Mouse (Mus musculus) hindbrain, postnatal 0 days (tissue): ENCODE results near the gene Stk32c. TPM values are rescaled to one million over a fixed set of nuclear protein-coding genes. Genes with fewer than 3 reads are reported as not detected.

Source experiments
- ATAC-seq: fragments of 200-750 bp; cut with Nextera tagmentation; 2 replicates; pipeline ENCODE4 v1.8.0; 2017; ENCODE audit warnings: mild to moderate bottlenecking, moderate TSS enrichment, moderate library complexity
- DNase-seq: peaks from one replicate; pipeline ENCODE4 v3.0.0-alpha.2; 2015; ENCODE audit warnings: low spot score
- H3K27ac ChIP-seq: fragments of 300-500 bp; sonication (generic); 2 replicates; pipeline ENCODE4 v1.5.1; 2014; ENCODE audit warnings: mild to moderate bottlenecking
- H3K27me3 ChIP-seq: fragments of 300-500 bp; sonication (generic); 2 replicates; pipeline ENCODE4 v1.6.1; 2014; ENCODE audit warnings: low read length, mixed read lengths; ENCODE audit not compliant: insufficient read depth
- H3K36me3 ChIP-seq: fragments of 300-500 bp; sonication (generic); 2 replicates; pipeline ENCODE4 v1.6.1; 2014; ENCODE audit warnings: low read length, mixed read lengths; ENCODE audit not compliant: insufficient read depth
- H3K4me1 ChIP-seq: fragments of 300-500 bp; sonication (generic); 2 replicates; pipeline ENCODE4 v1.6.1; 2014; ENCODE audit warnings: antibody characterized with exemption, low read length, mixed read lengths; ENCODE audit not compliant: insufficient read depth
- H3K4me2 ChIP-seq: fragments of 300-500 bp; sonication (generic); 2 replicates; pipeline ENCODE4 v1.6.1; 2014; ENCODE audit warnings: low read depth, mild to moderate bottlenecking, low read length, moderate library complexity, mixed read lengths
- H3K4me3 ChIP-seq: fragments of 300-500 bp; sonication (generic); 2 replicates; pipeline ENCODE4 v1.5.1; 2014; ENCODE audit warnings: low read length
- H3K9ac ChIP-seq: fragments of 300-500 bp; sonication (generic); replicated peaks from 2 replicates; pipeline ENCODE4 v1.6.1; 2014; ENCODE audit warnings: mild to moderate bottlenecking, low read length, moderate library complexity, mixed read lengths
- H3K9me3 ChIP-seq: fragments of 300-500 bp; sonication (generic); 2 replicates; pipeline ENCODE4 v1.6.1; 2016; ENCODE audit warnings: low read length, mixed read lengths
- CTCF ChIP-seq: IDR thresholded peaks from 2 replicates; pipeline ENCODE4 v1.5.1; 2016; ENCODE audit warnings: antibody characterized with exemption, control low read depth, low read depth
- WGBS: fragments of 180-500 bp; shearing (Covaris S2); extraction: QIAGEN DNeasy Blood & Tissue Kit; methylation state at CpG from one replicate; pipeline ENCODE4 v1.1.7; 2014; 5-methylcytosine and 5-hydroxymethylcytosine counted together
- polyA plus RNA-seq: library from polyadenylated mRNA; unstranded; fragments of >200 nt; fragmentation: Nextera tagmentation; extraction: Ambion mirVana; gene quantifications from 2 replicates; pipeline ENCODE4 v1.2.1, GENCODE M21; 2015
- total RNA-seq: library from RNA; depleted of rRNA; stranded (reverse); fragments of >200 nt; gene quantifications from 2 replicates; pipeline ENCODE4 v1.2.3, GENCODE M21; 2014

Stk32c gene
- total and polyA plus RNA-seq, 2 experiments from 2014 or later = 2.0 to 24.7 TPM

DNA sequence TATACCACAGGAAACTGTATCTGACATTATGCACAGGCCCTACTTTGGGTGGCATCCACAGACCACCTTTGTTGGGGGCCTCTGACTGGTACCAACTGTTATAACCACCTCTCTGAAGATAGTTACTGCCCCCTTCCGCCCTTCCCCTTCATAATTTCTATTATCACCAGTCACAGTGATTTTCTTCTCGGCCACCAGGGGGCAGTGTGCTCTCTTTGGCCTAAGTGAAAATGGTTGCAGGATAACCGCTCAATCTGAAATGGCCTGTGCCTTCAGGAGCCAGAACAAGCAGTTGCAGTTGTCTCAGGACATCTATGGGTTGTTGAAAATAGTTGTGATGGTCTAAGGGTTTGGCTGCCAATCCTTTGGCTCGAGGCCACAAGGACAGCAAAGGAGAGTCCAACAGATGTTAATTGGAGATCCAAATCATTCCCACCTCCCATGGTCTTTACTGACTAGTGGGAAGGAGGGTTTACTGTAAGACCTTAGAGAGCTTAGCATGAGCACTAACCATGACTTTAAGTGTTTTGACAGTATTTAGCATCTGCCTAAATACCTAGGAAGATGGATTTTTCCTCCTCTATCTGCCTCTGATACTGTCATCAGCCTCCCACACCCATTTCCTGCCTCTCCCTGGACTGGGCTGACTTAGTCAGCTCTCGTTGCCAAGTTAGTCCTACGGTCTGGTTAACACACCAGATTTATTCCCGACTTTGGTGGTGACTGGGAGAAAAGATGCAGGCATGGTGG, 4.9 kb downstream of the Stk32c start:
- TF ChIP-seq CTCF = peak; percentile 96
- Histone ChIP-seq H3K4me2 (no peak overlapping the region), H3K27ac (no peak overlapping the region), H3K9me3 (no peaks in the 10 kb centered on the region), H3K27me3 (no peaks in the 10 kb centered on the region), H3K36me3 (no peaks in the 10 kb centered on the region), H3K9ac (no peak overlapping the region), H3K4me3 (no peak overlapping the region), H3K4me1 (0 out of 2 replicates have a peak, but pooled peaks cover 5% of the 10 kb centered on the region)
- DNase-seq (peak; percentile 82), ATAC-seq (no peak)
- 34% methylated on average over 7 of the region's 7 CpGs for WGBS

DNA sequence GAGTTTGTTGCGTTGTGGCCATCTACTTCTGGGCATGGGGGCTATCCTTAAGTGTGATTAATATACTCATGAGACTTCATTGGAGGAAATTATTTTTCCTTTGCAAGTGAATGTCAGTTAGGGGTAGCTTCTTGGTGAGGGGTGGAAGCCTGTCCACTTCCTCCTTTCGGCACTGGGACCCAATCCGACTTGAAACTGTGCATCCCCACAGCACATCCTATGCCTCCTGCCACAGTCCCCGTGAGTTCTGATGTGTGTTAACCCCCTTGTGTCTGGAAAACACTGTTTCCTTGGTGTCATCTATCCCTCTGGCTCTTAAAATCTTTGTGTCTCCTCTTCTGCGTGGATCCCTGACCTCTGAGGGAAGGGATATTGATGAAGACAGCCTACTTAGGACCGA, 11.9 kb downstream of the Stk32c start:
- DNase-seq (no peak), ATAC-seq (no peak)
- H3K4me2 ChIP-seq = no peak overlapping the region
- no peak overlapping the region for H3K27ac ChIP-seq
- no peaks in the 10 kb centered on the region for H3K36me3 ChIP-seq
- no peaks in the 10 kb centered on the region for H3K4me1 ChIP-seq
- TF ChIP-seq CTCF = no peak
- H3K9ac ChIP-seq = no peak overlapping the region
- no peak overlapping the region for H3K4me3 ChIP-seq
- H3K27me3 ChIP-seq = no peaks in the 10 kb centered on the region
- WGBS = 64% methylated on average over 6 of the region's 6 CpGs
- H3K9me3 ChIP-seq = no peaks in the 10 kb centered on the region

DNA sequence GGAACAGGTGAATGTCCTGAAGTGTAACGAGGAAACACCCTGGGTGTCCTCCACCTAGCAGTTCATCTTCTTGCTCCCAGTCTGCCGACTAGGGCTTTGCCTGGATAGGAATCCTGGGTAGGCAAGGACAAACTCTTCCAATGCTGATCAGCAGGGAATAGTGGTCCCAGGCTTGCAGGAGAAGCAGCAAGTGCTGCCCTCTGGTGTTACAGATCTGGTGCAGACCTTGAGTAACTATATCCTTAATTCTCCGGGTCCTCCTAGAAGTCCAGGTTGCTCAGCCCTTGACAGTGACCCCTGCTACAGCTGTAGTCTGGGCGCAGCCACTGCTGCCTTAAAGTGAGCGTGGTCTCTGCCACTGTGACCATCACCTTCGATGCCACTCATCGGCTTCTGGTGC, 13.0 kb downstream of the Stk32c start:
- H3K4me2 ChIP-seq = no peak overlapping the region
- no peak overlapping the region for H3K27ac ChIP-seq
- 25% methylated on average over 7 of the region's 7 CpGs for WGBS
- no peaks in the 10 kb centered on the region for H3K9me3 ChIP-seq
- no peaks in the 10 kb centered on the region for H3K4me1 ChIP-seq
- DNase-seq (peak; percentile 89), ATAC-seq (peak; percentile 67; the same call in 1 of the 2 replicates)
- no peaks in the 10 kb centered on the region for H3K36me3 ChIP-seq
- no peak overlapping the region for H3K4me3 ChIP-seq
- H3K27me3 ChIP-seq = no peaks in the 10 kb centered on the region
- TF ChIP-seq CTCF = peak; percentile 90
- H3K9ac ChIP-seq = no peak overlapping the region

DNA sequence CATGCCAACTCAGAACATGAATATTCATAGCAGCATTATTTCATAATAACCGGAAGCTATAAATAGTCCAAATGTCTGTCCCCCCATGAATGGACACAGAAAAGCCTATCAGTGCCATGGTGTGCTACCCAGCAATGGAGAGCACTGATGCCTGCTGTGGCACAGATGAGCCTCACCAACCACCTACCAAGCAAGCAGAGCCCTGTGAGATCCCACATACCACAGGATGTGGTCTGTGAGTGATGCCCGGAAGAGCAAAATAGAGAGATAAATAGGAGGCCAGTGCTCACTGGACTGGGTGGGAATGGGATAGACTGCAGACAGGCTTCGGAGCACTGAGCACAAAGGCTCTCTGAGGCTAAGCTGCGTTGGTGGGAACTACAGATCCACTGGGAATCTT, 16.1 kb downstream of the Stk32c start:
- no peak for DNase-seq
- no peak for TF ChIP-seq CTCF
- ATAC-seq = no peak
- WGBS = 65% methylated on average over 4 of the region's 4 CpGs
- H3K9ac ChIP-seq = no peak overlapping the region
- no peak overlapping the region for H3K4me3 ChIP-seq
- no peaks in the 10 kb centered on the region for H3K36me3 ChIP-seq
- H3K9me3 ChIP-seq = no peaks in the 10 kb centered on the region
- H3K27ac ChIP-seq = no peak overlapping the region
- no peaks in the 10 kb centered on the region for H3K4me1 ChIP-seq
- H3K4me2 ChIP-seq = no peak overlapping the region
- H3K27me3 ChIP-seq = no peaks in the 10 kb centered on the region

DNA sequence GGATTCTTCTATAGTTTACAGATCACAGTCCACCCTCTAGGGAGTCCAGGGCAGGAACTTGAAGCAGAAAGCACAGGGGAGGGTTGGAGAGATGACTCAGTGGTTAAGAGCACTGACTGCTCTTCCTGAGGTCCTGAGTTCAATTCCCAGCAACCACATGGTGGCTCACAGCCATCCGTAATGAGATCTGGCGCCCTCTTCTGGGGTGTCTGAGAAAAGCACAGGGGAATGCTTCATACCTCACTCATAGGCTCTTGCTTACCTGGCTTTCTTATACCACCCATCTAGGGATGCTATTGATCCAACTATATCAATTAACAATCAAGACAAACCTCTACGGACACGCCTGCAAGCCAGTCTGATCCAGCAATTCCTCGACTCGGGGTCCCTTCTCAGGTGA, 21.5 kb downstream of the Stk32c start:
- ATAC-seq (no peak), DNase-seq (no peak)
- H3K4me1 ChIP-seq = 0 out of 2 replicates have a peak, but pooled peaks cover 5% of the 10 kb centered on the region
- TF ChIP-seq CTCF = peak; percentile 30
- H3K27ac ChIP-seq = no peak overlapping the region
- H3K27me3 ChIP-seq = no peaks in the 10 kb centered on the region
- H3K9me3 ChIP-seq = no peaks in the 10 kb centered on the region
- H3K9ac ChIP-seq = no peak overlapping the region
- no peak overlapping the region for H3K4me3 ChIP-seq
- WGBS = 74% methylated on average over 6 of the region's 6 CpGs
- H3K36me3 ChIP-seq = no peaks in the 10 kb centered on the region
- no peak overlapping the region for H3K4me2 ChIP-seq

DNA sequence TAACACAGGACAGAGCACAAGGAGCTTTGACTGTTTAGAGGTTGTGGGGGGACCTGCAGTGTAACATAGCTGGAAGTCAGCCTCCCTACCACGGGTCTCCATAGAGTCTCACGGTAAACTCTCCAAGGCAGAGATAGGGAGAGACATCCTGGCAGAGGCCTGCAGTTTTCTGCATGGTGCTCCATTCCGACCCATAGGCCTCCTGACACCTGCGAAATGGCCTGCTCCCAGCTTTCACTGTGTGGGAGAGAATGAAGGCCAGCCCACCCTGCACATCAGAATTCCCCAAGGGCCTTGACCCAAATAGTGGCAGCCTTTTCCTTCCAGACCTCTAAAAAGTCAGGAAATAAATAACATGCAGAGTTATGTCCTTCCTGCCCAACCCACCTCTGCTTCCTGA, 22.5 kb downstream of the Stk32c start:
- Histone ChIP-seq H3K4me3 (no peak overlapping the region), H3K27me3 (no peaks in the 10 kb centered on the region), H3K9ac (no peak overlapping the region), H3K36me3 (no peaks in the 10 kb centered on the region), H3K9me3 (no peaks in the 10 kb centered on the region), H3K4me2 (no peak overlapping the region), H3K4me1 (0 out of 2 replicates have a peak, but pooled peaks cover 5% of the 10 kb centered on the region), H3K27ac (no peak overlapping the region)
- DNase-seq (no peak), ATAC-seq (no peak)
- WGBS = 95% methylated on average over 4 of the region's 4 CpGs
- TF ChIP-seq CTCF = no peak

DNA sequence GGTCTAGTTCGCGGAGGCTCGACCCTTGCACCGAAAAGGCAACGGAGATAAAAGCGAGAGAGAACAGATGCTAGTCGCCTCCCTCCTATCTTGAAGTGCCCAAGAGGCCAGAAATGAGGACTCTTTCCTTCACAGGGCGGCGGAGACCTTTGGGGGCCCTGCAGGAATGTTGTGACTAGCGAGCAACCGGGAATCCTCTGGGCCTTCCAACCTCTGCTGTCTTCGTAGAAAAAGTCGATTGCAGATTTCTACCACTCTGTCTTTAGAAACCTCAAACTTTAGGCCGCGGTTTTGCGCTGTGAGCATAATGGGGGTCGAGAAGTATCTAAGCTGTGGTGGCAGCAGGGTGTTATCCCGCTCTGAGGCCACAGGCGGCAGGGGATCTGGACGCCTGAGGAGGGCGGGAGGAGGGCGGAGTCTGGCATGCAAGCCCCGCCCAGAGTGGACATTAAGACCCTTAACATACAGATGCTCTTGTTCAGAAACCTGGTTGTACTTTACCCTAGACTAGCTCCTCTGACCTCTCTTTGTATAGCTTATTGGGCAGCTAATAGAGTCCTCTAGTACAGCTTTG, 24.4 kb downstream of the Stk32c start:
- peak overlapping the region; percentile 75 for H3K9ac ChIP-seq
- H3K4me3 ChIP-seq = peak overlapping the region; percentile 72
- peak overlapping the region; percentile 89 for H3K4me2 ChIP-seq
- H3K27ac ChIP-seq = peak overlapping the region; percentile 66; the same call in 1 of the 2 replicates
- no peaks in the 10 kb centered on the region for H3K9me3 ChIP-seq
- under 1% methylated on average over 23 of the region's 23 CpGs for WGBS
- ATAC-seq (peak; percentile 74), DNase-seq (peak; percentile 59)
- H3K27me3 ChIP-seq = no peaks in the 10 kb centered on the region
- 0 out of 2 replicates have a peak, but pooled peaks cover 5% of the 10 kb centered on the region for H3K4me1 ChIP-seq
- TF ChIP-seq CTCF = peak; percentile 50
- H3K36me3 ChIP-seq = no peaks in the 10 kb centered on the region
